Mouse (Mus musculus) kidney, adult 9 months (tissue): ENCODE results near the gene Tmem108.
"Not testable (repeated sequence)": the region's sequence is repeated elsewhere in the genome, so short reads cannot be mapped to it uniquely, and the experiment has no call there.

Experiments used
- DNase-seq: peaks from one replicate; pipeline ENCODE4 v3.0.0; 2022

Gene Tmem108

DNA sequence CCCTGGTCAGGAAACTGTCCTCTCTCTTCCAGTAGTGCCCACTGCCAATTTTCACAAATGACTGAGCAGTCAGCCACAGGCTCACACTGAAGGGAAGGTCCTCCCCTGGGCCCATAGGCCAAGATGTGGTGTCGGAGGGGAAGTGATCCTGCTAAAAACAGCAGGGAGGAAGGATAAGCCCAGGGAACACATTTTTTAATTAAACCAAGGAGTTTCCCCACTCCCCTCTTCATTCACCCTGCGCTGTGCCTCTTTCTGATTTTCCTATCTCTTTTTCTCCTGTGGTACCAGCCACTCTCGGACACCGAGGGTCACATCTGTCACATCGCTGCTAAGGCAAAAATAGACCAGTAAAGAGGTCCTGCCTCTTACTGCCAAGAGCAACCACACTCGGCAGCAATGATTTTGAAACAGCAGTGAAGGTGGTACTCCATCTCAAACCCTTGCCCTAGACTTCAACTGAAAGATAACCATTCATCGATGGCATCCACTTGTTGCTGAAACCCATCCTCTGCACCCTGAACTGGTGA lies 83.0 kb downstream of the Tmem108 start:
- DNase-seq: no peak

DNA sequence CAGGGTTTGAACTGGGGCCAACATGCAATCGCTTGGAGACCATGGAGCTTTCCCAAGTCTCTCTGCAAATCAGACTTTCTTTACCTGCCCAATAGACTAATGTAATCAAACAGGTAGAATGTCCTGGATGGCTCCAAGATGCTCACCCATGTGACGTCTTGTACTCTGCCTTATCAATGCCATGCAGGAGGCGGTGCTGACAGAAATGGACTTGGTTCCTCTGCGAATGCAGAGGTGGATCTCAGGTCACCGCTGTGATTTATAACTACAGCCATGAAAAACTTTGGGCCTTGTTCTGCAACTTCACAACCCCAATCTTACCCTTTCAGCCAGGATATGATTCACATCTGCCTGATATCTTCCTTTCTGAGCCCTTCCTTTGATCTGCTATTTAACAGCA lies 83.8 kb downstream of the Tmem108 start:
- DNase-seq: no peak

DNA sequence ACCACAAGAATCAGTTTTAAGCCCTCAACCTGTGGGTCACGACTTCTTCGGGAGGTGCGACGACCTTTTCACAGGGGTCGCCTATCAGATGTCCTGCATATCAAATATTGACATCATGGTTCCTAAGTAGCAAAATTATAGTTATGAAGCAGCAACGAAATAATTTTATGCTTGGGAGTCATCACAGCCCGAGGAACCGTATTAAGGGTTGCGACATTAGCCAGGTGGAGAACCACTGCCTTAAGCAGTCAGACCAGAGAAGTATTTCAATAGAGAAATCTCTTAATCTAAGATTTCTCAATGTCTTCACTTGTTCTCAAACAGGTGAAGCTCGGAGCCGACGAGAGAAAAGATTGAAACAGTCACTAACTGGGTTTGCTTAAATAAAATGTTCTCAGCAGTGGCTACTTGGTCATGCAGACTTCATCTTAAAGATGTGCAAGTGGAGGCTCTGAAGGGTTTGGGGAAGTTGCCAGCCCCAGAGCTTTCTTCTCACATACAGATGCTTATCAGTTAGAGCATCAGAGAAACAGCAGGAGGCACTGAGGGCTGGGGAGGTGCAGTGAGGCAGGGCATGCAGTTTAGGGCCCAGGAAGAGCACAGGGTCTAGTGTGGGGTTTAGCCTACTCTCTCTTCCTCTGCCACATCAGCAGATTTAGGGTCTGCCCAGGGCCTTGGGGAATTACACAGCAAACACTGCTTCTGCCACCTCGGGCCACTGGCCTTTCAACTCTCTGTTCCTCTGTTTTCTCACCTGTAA lies 85.7 kb downstream of the Tmem108 start:
- DNase-seq: no peak

DNA sequence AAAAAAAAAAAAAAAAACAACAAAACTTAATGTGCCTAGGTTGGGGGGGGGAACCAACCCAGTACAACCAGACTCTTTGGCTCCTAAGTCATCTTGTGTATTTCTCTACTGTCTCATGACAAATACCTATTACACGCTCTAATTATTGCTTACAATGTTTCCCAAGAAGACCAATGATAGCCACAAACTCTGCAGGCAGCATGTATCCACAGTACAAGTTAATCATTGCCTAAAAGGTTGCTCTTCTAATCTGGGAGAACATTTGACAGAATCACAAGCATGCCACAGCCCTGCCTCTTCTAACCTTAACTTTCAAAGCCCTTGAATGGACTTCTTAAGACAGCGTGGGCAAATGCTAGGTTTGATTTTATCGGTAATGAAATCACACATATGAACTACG lies 88.8 kb downstream of the Tmem108 start:
- peak; percentile 74 for DNase-seq

DNA sequence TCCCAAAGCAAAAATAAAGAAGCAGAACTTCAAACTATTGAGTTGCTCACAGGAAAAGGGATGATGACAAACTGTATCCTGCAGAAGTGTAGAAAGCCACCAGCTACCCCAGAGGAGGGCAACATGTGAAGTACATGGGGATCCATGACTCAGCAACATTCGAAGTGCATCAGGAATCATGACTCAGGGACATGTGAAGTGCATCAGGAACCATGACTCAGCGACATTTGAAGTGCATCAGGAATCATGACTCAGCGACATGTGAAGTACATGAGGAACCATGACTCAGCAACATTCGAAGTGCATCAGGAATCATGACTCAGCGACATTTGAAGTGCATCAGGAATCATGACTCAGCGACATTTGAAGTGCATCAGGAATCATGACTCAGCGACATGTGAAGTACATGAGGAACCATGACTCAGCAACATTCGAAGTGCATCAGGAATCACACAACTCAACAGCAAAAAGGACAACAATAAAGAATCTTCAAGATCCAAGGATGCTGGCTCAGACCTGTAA lies 91.0 kb downstream of the Tmem108 start:
- DNase-seq: not testable (repeated sequence)

- no peak for DNase-seq
Measured at GRCm38 (mm10) chr9:103668830-103669229, 92.8 kb downstream of the Tmem108 start.

- DNase-seq: no peak
Measured at GRCm38 (mm10) chr9:103665817-103666216, 95.8 kb downstream of the Tmem108 start.

DNA sequence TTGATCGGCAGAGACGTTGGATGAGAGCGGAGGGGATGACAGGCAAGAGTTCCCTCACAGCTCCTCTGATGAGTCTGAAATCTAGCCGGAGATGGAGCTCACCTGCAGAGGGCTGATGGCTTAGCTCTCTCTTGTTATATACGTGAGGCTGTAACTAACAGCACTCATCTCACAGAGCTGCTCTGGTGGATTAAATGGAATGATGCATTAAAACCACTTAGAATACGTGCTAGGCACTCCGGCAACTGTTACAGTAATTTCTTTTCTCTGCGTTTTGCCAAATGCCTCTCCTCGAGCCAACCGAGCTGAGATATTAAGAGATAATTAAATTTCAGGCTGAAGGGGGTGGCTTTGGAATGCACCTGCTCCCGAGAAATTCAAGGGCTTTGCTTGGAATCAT lies 97.5 kb downstream of the Tmem108 start:
- no peak for DNase-seq

DNA sequence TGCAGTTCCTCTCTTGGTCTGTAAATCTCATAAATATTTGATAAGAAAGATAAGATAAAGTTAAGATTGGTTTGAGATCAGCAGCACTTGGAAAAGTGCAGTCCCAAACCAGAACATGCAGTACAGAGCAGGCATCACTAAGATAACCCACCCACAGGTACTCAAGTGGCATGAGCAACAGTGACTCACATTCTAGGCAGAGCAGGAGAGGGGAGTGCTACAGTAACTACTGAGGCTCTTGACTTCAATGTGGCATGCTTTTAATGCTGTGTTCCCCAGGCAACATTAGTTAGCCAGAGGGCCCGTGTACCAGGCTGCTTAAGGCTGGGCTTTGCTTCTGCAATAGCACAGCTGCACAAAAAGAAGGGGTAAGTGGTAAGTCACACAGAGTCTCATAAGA lies 99.8 kb downstream of the Tmem108 start:
- DNase-seq: no peak

DNA sequence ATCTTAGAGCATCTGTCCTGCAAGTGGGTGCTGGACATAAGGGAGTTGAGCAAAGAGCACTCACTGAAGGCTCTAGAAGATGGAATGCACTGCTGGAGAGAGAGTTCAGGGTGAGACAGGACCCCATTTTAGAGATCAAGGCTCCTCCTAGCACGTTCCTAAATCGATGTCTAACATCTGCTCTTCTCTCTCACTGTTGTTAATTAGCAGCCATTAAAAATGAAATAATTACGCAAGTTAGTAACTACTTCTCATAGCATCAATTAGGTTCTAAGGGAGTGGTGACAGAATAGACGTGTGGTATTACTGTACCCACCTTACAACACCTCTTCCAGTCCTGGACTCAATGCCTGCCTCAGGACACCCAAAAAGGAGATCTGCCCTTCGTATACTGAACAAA lies 103.7 kb downstream of the Tmem108 start:
- no peak for DNase-seq

GRCm38 (mm10) chr9:103657183-103657975 lies 104.3 kb downstream of the Tmem108 start:
- DNase-seq: peak; percentile 34

DNA sequence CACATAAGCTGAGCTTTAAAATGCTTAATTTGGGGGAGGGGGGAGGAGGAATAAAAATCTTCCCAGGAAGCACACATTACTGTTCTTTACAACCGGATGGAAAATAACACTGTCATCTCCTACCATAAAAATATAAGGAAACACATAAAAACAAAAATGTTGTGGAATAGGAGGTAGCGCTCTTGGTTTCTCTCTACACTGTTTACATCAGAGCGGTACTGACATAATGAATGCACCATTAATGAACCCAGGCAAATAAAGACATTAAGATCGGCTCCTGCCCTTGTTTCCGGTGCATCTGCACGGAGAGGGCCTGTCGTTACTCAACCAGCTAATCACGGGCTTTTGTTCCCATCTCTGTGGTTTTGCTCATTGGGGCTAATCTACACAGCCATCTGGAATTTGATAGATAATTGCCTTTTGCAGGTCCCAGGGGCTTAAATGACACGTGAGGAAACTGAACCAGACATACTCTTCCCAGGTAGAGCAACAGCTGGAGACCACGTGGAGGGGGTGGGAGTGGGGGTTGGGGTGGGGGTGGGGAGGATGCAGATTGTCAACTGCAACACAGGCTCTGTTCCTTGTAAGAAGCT lies 107.5 kb downstream of the Tmem108 start:
- no peak for DNase-seq

DNA sequence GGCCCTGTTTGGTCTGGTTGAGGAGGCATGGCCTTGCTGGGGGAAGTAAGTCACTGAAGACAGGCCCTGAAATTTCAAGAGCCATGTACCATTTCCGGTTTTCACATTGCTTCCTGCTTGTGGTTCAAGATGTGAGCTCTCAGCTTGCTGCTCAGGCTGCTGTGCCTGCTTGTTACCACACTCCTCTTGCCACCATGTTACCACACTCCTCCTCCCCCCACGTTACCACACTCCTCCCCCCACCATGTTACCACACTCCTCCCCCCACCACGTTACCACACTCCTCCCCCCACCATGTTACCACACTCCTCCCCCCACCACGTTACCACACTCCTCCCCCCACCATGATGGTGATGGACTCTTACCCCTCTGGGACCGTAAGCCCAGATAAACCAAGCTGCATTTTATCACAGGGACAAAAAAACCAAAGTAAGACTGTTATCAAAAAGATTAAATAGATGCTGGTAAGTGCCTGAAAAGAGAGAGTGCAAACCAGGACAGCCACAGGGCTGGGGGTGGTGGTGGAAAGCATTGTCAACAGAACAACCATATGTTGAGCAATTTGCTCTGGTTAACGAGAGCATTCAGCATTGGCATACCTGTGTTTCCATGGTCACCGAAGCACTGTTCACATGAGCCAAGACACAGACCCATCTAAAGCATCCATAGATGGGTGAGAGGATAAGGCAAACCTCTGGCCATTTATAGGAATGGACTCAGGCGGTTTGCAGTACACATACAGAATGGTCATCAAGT lies 109.3 kb downstream of the Tmem108 start:
- no peak for DNase-seq

DNA sequence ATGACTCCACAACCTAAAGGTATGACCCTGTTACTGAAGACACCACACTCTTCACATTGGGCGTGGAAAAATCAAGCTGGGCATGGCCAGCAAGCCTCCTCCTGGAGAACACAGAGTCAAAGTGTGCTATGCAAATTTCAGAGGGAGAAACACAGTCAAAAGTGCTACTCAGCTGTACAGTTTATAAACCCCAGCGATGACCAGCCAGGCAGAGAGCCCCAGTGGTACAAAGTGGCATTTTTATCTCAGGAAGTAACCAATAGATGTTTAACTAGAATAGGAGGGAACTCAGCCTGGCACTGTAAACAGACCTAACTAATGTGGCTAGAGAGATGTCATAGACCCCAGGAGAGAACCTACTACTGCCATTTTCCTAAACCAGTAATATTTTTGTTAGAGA lies 115.0 kb downstream of the Tmem108 start:
- peak; percentile 30 for DNase-seq

GRCm38 (mm10) chr9:103645724-103646123 lies 115.9 kb downstream of the Tmem108 start:
- DNase-seq: no peak

GRCm38 (mm10) chr9:103642300-103642699 lies 119.3 kb downstream of the Tmem108 start:
- no peak for DNase-seq

GRCm38 (mm10) chr9:103641340-103641739 lies 120.3 kb downstream of the Tmem108 start:
- no peak for DNase-seq

DNA sequence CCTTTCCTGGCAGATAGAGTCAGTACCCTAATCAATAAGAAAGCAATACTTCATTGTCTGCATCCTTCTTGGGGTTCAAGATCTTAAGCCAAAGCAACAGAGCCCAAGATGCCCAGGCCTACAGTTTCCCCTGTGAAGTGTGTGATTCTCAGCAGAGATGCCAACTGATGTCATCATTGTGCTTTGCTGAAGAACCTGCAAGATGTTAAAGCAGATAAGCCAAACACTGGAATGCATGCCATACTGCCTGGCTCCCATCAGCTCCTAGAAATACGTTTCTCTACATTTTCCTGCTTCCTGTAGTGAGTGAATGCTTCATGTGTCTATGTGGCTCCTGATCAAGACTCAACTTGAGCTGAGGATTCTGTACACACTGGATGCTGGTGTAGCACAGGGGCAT lies 122.2 kb downstream of the Tmem108 start:
- no peak for DNase-seq

GRCm38 (mm10) chr9:103637451-103637850 lies 124.2 kb downstream of the Tmem108 start:
- no peak for DNase-seq

GRCm38 (mm10) chr9:103636847-103637246 lies 124.8 kb downstream of the Tmem108 start:
- DNase-seq: no peak

DNA sequence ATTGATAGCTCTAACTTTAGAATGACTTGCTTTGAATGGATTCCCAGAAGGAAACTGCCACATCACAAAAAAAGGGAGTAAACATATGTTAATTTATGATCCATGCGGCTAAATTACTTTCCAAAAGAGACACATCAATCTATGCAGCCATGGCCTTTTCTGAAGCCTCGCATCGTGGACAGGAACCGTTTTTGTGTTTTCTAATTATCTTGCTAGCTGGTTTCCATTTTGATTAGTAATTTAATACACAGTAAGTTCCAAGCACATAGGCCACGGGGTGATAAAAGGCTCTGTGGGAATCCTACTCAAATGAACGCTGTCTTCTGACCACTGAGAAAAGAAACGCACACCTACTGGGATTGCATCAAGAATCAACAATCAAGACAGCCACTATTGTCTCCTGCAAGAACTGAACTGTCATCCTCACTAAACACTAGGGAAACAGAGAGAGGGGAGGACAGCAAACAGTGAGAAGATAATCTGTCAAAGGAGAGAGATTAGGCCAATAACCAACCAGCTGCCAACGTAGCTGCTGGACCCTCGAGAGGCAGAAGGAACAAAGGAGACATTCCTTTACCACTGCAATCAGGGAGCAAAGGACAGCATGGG lies 132.7 kb downstream of the Tmem108 start:
- DNase-seq: no peak

DNA sequence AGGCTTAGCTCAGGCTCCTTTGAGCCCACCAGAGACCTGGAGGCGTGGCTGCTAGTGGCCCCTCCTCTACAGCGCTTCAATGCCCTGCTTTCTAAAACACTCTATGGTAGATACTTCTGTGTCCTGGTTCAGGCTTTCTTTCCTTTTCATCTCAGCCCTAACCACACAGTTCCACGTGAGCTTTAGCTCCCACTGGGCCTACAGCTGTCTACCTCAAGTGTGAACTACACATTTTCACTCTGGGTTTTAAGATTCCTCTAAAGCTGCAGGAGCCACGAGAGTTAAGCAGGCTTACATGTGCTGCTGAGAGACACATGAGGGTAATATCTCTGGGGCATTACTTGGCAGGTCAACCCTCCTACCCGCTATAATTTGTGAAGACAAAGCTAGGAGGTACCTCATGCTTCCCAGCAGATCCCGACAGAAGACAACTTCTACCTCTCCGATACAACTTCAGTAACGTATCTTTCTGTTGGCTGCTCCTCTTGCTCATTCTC lies 134.2 kb downstream of the Tmem108 start:
- no peak for DNase-seq
